Mouse (Mus musculus) adrenal gland, adult (tissue): ENCODE measurements around the gene Stx8.

Experiments
- DNase-seq, 2 experiments: peaks; one replicate each; pipeline ENCODE4 v3.0.0; 2022 to 2023; ENCODE audit warnings: low spot score in 1 of 2; ENCODE audit not compliant: inconsistent age in 2 of 2

The Stx8 gene

DNA sequence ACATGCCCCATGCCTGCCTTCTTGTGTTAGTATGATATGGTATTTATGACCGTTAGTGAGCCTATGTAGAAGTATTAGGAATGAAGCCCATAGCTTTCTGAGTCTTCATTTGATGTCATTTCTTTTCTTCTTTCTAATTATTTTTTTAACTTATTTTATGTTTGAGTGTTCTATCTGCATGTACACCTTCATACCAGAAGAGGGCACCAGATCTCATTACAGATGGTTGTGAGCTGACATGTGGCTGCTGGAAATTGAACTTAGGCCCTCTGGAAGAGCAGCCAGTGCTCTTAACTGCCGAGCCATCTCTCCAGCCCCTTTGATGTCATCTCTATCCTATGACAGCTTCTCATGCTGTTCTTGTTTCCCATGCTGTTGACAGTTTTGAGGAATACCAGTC, 115.0 kb downstream of the Stx8 start:
- no peak for DNase-seq

DNA sequence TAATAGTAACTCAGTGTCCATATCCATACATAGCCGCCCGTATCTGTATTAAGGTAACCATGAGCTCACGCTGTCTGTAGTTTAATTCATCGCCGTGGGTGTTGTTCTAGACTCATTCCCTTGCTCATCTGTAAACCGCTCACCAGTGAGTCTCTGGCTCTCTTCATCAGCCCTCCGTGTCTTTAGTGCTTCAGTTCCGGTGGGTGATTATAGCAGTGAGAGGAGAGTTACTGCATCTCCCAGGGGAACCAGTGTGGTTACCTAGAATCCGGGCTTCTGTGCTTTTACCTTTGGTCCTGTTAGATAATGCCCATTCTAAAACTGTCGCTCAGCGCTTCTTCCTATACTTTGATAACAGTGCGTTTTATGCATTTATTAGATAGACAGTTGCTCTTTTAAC, 116.8 kb downstream of the Stx8 start:
- DNase-seq: no peak

DNA sequence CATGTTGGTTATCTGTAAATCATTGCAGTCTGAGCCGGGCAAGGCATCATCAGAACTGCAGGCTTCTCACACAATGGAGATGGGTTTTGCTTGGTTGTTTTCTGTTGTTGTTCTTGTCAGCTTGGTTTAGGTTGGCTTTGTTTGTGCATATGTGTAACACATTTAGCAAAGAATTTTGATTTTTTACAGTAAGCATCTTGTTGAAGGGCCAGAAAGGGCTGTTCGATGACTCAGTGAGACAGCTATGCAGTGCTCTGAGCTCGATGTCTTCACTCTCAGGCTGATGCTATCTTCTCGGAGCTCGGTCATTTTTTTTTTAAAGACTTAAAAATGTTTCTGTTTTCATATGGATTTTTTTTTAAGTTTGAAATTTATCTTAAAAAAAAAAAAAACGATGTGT, 117.6 kb downstream of the Stx8 start:
- DNase-seq: no peak

DNA sequence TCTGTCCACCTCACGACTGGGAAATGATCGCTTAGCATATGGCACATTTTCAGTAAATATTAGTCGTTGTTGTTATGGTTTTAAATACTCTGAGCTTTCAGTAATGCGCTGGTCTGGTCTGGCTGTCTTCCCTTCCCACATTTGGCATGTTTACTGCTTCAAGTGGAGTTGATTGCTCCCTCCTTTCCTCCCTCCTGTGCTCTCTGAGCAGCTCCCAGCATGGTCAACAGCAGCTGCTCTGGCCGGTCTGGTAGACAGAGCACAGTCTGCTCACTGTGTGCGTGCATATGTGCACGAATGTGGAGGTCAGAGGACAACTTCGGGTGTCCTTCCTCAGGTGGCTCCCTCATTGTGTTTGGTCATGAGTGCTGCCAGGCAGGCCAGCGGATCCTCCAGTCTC, 120.2 kb downstream of the Stx8 start:
- no peak for DNase-seq

DNA sequence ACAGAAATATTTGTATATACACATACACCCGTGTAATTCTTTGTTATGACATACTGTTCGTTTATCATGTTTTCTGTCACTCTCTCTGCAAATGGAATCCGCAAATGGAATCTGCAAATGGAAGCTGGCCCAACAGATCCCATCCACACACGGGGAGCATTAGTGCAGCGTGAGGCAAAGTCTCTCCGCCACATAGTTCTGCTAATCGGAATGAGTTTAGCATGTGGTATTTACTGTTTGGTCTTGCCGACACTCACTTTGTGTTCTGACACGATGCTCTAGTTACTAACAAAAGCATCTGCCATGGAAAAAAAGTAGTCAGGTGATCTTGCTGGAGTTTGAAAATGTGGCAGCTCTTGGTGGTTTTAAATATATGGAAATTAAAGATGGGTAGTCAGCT, 123.4 kb downstream of the Stx8 start:
- no peak for DNase-seq

DNA sequence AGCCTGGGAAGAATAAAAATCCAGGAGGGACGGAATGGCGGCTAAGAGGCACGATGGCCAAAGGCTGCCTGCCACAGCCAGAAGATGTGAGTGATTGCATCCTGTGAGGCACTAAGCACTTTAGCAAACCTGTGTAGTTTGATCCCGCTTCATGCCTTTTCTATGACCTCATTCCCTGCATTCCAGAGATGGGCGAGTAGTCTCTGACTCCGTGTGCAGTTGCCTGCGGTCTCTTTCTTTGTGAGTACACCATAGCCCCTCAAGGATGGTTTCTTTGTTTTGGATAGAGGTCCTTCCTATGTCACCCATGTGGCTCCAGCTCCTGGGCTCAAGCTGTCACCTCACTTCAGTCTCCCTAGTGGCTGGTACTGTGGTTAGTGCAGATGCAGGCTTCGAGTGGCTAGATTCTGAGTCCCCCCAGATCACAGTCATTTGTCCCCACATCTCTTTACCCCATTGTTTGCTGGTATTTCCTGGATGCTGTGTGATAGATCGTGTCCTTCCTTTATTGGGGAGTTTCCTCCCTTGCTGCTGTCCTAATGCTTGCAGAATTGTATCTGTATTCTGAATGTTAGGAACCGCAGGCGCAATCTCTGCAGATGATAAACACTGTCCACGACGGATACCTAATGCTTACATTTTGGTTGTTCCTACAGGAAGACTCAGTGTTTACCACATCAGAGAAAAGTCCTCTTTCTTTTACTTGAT, 124.0 kb downstream of the Stx8 start:
- no peak for DNase-seq

DNA sequence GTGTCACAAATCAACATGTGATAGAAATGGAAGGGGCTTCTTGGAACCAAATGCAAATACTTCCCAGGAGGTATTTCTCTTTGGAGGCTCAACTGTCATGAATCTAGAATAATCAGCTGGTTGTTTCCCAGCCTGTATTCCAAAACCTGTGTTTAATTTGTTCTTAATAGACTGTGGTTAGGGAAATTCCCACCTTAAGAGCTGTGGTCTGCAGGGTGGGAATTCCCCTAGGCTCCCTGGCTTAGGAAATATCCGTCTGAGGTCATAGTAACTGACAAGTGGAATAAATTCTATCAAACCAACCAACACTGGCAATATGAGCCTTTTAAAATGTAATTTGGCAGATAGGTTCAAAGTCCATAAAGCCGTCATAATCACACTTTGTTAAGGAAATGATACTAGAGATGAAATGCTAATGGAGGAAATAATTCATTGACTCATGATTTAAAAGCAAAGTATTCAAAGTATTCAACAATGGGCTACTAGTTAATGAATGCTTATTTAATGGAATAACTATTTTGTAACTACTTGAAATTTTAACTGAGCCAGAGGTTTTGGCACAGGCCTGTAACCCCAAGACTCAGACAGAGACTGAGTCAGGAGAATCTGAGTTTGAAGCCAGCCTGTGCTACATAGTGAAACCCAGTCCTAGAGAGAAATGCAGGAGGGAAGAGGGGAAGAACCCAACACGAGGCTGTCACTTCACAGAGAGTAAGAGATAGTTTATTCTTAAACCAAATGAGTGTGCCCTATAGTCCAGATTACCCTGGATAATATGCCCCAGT, 126.2 kb downstream of the Stx8 start:
- DNase-seq: no peak

DNA sequence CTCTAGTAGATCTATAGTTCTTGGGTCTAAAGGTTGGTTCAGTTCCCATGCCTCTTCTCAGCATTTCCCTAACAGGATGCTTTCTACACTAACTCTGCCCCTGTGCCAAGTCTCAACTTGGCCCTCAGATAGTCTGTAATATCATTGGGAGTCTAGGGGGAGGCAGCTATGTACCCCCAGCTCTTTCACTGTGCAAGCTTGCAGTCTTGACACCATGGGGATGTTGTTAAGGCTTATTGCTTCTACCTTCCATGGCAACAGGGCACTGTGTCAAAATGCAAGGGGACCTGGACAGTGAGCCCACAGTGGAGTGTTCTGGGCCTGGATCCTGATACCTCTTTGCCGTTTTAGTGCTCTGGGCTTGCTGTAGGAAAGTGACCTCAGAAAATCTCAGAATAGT, 135.6 kb downstream of the Stx8 start:
- no peak for DNase-seq

DNA sequence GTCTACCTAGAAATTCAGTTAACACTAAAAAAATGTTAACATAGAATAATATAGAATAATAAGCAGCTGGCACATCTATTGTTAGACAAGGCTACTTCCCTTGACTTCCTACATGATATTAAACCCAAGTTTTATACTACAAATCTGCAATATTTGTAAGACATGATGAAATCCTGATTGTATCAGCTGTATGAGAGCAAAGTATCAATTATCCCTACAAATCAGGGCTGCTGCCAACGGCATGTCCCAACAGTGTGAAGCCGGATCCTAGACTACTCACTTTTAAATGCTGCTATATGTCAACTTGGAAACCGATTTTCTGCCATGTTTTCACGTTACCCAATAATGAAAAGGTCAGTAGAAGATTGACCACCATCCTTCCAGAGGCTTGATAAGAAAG, 137.5 kb downstream of the Stx8 start:
- DNase-seq: no peak

DNA sequence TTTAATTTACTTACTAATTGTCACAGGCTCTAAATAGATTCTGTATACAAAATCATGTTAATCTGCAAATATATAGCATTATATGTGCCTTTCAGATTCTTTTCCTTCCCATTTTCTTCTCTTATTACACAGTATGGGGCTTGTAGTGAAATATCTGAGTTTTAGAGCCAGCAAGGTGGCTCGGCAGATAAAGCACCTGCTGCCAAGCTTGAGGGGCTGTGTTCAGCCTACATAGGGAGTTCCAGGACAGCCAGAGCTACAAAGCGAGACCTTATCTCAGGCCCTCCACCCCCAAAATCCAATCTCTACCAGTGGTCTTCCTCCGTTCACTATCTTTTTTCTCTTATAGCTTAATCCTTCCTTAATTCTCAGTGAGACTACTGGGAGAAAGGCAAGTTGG, 140.1 kb downstream of the Stx8 start:
- no peak for DNase-seq

DNA sequence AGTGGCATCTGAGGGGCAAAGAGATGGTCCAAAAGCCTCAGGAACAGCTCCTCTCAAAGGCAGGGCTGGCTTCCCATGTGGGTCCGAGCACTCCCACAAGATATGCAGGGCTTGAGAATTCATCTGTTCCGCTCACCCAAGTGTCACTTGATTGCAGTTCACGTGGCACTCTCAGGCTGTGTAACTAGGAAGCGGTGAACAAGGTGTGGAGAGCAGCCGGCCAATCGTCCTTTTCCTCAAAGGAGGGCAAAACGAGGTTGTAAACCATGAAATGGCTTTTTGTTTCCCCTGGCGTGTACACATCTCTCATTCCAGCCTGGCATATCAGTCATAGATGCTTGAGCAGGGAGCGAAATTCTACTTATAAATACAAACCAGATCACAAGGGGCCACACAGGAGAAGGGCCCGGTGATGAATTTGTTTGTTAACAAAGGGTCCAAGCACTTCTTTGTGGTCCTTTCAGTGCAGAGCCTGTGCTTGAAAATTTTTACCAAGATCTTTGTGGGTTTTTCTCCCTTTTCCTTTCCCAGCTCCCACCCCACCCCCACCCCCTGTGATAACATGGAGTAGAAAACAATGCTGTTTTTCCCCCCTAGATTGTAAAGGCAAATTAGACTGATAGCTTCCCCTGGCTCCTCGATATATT, 147.6 kb downstream of the Stx8 start:
- DNase-seq: no peak

DNA sequence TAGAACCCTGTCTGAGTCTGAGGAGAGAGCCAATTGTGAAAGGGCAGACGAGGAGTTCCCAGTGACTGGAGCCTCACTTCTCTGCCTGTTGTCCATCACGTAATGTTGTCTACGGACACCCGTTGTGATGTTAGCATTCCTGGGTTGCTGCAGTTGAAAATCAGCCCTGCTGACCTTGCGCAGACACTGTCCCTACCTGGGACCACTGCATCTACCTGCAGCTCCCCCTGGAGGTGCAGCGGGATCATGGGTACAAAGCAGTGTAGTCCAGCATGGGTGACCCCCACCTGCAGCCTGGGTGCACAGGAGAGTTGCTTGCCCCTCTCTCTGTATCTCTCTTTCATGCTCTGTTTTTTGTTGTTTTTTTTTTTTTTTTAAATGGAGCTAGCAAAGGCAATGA, 148.2 kb downstream of the Stx8 start:
- no peak for DNase-seq

DNA sequence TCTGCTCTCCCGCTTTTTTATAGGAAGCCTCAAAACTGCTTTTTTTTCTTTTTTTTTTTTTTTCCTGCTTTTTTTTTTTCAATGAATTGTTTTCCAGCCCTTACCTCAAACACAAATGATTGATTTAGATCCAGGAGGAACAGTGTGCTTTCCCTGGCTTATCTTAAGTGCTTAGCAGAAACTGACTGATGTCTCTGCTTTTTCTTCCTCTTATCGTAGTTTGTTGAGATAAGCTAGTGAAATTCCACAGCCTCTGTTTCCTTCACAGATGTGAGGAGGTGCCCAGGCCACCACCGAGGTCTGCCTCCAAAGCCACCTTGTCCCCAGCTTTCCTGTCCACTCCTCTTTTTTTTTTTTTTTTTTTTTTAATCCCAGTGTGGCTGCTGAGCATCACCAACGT, 150.2 kb downstream of the Stx8 start:
- no peak for DNase-seq

DNA sequence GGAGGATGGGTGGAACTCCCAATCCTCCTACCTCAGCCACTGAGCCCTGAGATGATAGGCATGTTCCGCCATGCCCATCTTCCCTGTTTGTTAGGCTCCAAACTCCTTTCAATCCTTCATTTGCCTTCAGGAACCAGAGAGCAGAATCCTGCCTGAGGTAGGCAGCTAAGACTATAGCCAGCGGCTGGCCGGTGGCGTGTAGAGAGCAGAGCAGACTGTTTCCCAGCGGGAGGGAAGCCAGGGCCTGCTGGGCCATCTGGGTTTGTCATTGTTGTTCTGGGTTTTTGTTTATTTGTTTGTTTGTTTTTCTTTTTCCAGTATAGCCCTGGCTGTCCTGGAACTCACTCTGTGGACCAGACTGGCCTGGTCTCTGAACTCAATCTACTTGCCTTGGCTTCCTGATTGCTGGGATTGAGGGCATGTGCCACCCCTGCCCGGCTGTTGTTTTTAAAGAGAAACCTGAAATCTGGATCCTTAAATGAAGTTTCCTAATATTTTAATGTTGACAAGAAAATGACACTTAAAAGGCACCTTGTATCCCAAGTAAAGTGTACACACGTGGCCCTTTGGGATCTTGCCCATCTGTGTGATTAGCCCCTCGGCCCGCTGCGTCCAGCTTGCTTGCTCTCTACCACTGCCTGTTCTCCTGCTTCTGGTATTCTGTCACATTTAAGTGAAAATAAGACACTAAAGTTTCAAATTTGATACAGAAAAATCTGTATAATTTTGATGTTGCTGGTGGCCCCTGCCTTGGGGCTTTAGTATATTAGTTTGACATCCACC, 152.1 kb downstream of the Stx8 start:
- no peak for DNase-seq

DNA sequence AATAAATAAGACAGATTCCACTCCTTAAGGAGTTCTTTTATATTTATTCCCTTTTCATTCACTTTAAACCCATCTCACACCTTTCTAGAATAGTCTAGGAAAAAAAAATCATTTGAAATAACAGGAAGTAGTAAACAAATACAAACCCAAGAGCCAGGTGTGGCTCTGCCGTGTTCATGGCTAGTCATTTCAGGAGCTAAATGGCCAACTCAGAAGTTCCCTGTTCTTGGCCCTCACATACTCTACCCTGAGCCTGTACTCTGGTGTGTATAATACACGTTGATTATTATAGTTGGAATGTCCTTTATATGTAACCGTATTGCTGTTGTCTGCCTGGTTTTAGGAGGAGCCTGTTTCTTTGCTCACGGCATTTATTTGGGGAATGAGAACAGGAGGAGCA, 152.7 kb downstream of the Stx8 start:
- DNase-seq: no peak

DNA sequence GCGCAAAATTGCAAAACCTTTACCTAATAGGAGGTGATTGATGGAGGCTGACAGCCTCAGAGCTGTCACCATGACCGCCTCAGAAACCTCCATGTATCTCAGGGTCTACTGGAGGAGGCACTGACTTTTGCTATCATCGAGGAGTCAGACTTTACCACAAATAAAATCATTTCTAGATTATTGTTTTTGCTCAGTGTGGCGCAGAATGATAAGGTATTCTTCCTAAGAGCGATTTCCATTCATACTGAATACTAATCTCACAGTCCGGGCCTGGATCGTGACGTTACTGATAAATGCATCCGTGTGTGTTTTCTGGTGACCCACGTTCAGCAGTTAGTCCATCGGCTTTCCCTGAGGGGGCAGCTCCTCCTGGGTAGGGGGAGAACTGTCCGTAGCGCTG, 153.1 kb downstream of the Stx8 start:
- DNase-seq: no peak

DNA sequence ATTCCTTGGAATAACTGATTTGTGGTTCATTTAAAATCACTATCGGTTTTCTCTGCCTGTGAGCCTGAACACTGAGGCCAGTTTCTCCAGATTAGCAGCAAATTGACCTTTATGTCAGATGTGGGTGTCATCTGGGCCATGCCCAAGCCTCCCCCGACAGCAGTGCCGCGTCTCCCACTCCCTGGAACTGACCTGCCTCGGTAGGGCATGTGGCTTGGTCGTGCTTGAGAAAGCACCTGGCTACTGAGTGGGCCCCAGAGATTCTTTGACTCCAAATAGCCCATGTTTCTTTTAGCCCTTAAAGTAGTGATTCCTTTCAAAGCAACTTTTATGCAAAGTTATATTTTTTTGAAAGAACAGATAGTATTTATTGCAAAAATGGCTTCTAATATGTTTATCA, 155.3 kb downstream of the Stx8 start:
- no peak for DNase-seq

DNA sequence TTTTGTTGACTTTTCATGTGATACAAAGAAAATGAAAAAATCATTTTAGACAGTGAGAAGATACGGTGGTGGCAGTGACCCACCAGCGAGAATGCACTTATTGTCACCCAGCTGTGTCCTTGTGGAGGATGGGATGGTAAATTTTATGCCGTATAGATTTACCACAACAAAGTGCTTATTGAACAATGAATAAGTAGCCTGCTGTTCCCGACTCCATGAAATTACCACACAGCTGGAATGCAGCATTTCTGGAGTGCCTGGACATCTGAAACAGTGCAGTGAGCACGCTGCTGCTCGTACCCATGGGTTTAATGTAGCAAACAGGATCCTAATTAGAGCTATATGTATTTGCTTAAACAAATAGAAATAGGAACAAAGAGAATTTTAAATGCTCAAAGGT, 155.7 kb downstream of the Stx8 start:
- no peak for DNase-seq

DNA sequence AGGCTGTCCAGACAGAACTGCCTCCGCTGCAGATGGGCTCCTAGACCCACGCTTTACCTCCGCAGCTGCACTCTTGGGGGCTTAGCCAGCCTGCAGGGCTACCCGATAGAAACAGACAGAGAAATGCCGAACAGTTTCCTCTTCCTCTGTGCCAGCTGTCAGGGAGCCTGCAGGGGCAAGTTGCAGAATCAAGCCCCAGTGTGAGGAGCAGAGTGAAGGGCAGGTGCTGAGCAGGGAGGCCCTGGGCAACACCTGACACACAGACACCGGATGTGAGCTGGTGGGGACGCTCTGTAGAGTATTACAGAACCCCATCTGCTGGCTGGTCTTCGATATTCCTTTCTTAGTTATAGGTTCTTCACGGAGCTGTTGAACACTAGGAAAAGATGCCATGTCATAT, 160.1 kb downstream of the Stx8 start:
- DNase-seq: no peak

DNA sequence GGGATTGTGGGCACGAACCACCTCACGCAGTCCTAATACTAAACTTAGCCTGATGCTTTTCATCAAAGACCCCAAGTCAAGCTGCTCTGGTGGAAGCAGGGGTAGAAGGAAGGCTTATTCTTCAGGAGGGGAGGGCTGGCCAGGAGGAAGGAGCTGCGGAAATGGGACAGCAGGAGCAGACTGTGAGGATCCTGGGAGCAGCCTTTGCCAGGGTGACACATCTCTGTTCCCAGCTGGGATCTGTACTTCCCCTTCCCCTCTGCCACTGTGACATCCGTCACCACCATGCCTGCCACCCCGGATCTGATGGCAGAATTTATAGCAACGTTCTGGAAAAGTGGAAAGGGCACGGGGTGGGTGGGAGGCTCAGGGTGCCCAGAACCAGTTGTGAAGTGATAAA, 168.5 kb downstream of the Stx8 start:
- no peak for DNase-seq

DNA sequence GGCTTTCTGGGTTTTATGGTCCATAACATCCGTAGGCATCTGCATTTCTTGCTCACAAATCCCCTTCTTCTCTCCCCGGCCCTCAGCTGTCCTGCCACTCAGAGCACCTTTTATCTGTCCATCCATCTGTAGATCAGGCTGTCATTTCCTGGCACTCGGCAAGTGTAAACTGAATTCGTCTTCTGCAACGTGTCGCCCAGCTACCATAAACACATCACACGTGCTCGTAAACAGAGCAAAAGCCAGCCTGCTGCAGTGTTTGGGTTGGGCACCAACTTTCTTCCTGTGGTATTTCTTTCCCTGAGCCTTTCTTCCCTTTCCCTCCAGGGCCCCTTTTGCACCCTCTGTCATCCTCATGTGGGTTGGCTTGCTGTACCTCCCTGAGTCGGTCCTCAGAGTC, 169.4 kb downstream of the Stx8 start:
- DNase-seq: no peak

DNA sequence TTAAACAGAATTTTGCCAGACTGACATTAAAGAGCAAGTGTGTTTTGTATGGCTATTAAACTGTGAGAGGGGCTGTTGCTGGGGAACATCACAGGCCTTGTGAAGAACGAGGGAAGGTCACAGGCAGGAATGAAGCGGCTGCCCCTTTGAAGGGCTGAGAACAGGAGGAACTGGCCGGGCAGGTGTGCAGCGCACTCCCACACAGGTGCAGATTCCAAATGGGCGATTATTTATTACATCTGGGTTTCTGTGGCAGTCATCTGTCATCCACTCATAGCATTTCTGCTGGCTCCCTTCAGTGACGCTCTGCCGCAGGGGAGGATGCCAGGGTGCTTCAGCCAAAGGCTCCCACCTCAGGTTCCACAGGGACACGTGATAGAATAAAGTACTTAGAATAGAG, 170.7 kb downstream of the Stx8 start:
- no peak for DNase-seq
